Mouse (Mus musculus) ovary, postnatal 36 days (tissue): Measurements from ENCODE around the gene Pcsk2.

Source experiments
- DNase-seq: peaks from one replicate; pipeline ENCODE4 v3.0.0; 2022; ENCODE audit warnings: low spot score, mixed read lengths

Gene Pcsk2

DNA sequence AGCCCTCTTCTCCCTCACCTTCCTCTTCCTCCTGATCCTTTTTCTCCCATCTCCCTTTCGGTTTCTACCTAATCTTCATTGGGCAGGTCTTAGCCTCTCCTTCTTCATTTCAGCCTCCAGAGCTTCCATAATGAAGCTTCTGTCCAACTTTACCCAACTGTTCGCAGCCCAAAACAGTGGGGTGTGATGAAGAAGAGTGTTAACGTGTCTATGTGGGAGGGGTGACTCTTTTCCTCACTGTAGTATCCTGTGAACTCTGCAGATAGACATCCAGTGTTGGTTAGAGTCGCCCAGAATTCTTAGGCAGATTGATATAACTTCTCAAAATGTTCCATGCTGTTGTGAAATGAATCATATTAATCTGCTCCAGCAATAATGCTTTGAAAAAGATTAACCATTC, 98.4 kb downstream of the Pcsk2 start:
- DNase-seq, result no peak

DNA sequence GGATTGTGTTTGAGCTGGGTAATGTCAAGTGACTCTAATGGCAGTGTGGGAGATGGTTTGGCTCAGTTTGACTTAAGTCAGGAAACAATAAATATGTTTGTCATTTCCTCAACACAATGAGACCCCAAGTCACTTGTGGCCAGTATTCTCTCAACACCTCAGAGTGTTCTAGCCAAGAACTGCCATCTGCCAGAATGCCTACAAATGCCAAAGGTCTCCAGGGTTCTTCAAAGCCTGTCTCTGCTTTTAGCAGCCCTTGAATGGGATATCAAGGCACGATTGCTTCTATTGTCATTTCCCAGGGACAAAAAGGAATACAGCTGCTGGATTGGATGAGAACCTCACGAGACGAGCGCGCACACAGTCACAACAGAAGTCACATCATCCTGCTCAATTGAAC, 100.0 kb downstream of the Pcsk2 start:
- no peak for DNase-seq

DNA sequence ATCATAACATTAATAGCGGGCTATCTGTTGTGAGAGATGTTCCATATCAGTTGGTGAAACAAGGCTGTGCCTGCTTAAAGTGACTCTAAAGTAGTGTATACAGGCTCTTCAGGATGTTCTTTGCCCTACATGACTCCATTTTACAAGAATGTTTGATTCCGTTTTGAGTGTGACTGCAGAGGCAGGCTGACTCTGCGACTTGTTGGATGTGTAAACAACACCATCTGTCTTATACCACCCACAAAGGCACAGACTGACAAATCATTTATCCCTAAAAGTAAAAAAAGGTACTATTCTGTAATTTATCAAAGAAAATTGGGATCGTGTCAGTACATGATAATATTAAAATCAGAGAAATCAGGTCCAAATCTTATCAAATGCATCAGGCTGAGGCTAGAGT, 108.7 kb downstream of the Pcsk2 start:
- DNase-seq, result no peak

DNA sequence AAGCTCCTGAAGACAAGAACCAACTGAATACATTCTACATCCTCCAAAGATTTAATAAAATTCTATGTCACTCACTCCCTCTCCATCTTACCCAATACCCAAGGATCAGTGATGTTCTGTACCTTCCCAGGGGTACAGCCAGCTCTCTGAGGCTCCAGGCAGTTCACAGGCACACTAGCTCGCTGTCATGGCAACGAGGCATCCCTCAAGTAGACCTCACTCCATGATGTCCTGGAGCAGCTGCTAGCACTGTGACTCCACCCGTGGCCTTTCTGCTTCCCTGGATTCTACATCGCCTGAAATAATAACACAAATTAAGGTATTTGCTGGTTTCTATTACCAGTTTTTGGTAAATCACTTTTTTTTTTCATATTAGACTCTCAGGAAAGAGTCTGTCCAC, 111.0 kb downstream of the Pcsk2 start:
- no peak for DNase-seq

DNA sequence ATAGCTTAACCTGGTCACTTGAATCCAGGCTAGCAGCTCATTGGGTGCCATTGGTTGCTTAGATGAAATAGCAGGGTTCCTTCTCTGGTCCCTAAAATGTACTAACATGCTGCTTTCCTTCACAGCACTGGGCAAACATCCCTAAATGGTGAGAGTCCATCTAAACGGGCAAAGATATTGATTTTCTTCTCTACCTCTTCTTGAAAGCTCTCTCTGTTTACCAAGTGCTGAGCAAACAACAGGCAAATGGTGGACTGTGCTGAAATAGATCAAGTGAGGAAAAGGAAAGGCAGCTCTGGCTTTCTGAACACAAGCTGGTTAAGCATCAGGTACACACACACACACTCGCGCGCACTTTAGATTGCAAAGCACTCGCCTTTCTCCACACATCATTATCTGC, 120.8 kb downstream of the Pcsk2 start:
- no peak for DNase-seq

DNA sequence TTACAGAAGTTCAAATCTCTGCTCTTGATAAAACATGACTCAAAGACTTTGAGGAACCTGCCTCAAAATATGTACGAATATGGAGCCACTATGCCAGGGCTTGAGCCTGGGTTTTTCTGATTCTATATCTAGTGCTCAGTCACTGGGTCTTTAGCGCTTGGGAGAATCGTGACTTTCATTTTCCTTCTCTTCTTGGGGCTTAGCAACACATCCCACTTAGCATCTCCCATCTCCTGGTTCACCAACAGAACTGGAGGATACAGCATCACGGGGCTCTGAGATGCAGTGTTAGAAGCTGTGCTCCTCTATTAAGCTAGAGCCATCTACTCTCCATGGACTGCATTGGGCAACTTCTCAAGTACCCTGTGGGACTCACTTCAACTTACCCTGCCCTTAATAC, 131.9 kb downstream of the Pcsk2 start:
- DNase-seq, result no peak

DNA sequence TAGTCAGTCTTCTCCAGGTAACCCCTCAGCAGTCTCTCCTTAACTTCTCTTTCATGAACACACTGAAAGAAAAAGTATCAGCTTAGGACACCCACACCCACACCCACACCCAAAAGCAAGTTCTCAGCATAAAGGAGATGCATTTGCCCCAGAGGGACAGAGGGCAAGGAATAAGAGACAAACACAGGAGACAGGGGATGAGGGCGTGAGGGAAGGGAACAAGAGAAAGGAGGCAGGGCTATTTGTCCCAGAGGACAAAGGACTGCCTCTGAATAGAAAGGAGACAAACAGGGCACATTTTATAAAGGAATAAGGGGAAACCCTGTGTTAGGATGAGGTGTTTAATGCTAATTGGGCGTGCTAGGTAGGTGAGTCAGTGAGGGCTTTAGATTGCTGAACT, 133.6 kb downstream of the Pcsk2 start:
- DNase-seq, result no peak

- no peak for DNase-seq
These were observed 136.1 kb downstream of the Pcsk2 start for GRCm38 (mm10) chr2:143681873-143682555.

DNA sequence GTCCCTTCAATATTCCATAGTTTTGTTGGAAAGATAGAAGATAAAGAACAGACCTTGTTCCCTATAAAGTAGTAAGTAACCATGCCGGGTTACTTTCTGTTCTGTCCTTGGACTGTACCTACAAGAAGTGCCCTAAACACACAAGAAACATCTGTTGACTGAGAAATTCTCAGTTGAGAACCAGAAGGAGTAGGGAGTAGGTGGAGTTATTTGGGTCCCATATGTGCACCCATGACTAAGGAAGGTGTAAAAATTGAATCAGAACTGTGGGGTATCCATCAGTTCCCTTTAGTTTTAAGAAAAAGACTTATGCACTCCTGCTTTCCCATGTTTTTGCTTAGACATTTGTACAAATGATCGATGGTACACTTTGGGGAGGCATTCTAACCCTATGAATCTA, 137.6 kb downstream of the Pcsk2 start:
- DNase-seq, result no peak

DNA sequence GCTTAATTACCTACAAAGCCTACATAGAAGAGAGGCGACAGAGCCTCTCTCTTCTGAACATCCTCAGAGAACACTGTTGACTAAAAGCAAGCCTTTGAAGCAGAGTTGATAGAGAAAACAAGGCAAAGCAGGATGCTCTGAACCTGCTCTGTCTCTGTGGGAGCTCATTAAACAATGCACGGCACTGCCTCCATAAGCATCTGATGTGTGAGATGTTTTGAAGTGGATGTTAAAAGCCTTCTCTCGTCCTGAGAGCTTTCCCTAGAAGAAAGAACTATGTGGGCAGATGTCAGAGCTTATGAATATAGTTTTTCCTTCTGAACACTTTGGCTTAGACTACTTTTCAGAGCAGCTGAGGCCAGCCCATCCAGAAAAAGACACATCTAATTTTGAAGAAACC, 145.3 kb downstream of the Pcsk2 start:
- no peak for DNase-seq

DNA sequence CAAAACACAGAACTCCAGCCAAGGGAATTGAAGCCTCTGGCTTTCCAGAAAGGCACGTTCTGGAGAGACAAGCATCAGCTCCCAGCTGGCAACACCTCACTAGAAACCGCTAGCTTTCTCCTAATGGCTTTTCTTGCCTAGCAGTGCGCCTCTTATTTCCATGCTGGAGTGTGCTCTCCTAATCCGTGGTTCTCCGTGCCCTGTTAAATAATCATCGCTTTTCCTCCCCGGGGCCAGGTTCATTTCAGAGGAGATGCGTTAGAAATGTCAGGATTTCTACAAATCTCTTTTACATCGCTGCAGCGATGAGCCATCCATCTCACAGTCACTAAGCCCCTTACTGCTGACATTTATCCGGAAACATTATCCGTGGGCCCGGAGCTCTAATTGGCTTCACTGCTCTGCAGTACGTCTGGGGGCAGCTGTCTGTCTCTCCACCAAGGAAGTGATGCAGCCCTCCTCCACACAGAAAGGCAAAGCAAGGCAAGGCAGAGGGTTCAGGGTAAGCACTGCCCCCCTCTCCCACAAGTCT, 150.1 kb downstream of the Pcsk2 start:
- no peak for DNase-seq

DNA sequence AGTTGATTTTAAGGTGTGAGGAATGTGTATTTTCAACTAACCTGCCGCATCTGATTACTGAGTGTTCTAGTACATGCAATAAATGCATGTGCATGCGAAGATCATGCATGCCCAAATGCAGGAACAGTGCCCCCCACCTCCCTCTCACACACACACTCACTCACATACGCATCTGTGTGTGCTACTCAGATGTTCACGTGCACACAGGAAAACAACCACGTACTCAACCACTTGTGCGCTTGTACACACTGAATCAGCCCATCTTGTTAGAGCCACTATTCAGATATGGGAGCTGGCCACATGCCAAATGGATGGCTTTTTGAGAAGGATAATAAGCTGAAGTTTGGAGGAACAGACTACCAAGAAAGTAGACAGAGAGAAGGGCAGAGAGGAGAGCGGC, 150.7 kb downstream of the Pcsk2 start:
- DNase-seq, result no peak

- DNase-seq, result no peak
These were observed 155.2 kb downstream of the Pcsk2 start for GRCm38 (mm10) chr2:143701141-143701540.

GRCm38 (mm10) chr2:143702931-143703344, 157.0 kb downstream of the Pcsk2 start:
- no peak for DNase-seq

DNA sequence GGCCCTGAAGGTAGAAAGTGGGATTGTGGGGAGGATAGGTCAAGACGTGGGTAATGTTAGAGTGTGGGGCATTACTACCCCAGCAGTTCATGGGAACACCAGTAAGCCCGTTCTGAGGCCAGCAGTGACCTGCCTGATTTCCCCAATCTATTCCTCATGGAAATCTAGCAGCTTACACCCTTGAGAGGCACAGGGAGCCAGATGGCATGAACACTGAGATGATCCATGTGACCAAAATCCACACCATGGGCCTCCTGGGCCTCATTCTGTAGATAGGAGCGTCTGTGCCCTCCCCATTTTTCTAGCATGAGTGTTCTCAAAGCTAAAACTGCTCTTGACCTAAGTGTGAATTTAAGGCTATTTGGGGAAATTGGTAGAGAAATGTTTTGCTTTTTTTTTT, 162.2 kb downstream of the Pcsk2 start:
- no peak for DNase-seq

DNA sequence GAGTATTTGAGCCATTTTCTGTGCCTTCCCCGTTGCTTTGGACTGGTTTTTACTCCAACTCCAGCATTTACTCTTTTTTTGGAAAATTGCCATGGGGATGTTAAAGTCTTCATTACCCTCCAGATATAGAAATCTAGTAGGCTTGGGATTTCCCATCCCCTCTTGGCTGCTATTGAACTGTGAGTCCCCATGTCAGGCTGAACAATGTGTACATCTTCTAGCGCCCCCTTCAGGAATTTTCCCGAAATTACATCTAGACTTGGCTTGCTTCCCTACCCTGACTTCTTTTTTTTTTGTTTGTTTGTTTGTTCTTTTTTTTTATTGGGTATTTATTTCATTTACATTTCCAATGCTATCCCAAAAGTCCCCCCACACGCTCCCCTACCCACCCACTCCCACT, 163.3 kb downstream of the Pcsk2 start:
- DNase-seq, result no peak

DNA sequence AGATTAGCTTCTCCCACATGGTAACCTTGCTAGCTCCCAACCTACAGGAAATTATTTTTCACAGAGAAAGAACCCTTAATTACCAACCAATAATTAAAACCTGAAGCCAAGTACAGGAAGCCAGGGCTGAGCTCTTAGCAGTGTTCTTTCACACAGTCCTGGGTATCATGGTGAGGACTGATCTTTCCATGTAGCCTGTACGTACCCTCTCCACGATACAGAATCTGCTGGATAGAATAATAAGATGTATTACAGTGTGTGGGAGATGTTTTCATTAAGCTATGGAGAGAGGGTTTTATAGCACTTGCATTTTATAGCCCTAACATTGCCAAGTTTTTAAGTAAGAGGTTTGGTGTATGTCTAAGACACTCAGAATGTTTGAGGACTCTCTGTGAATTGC, 164.0 kb downstream of the Pcsk2 start:
- no peak for DNase-seq

DNA sequence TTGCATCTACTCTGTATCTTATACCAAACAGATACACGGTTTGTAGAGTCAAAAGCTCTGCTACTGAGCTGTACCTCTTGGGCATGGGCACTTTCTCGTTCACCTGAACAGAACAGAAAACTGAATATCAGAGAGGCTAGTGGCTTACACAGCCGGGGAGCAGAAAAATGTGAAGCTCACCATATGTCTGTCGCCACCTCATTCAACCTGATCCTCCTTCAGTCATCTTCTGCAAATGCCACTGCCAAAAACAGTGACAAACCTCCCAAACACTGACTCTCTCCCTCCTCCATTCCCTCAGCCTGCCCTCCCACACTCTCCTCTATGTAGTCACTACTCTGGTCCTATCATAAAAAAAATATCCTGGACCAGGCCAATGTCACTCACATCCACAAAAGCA, 165.9 kb downstream of the Pcsk2 start:
- DNase-seq, result no peak

- no peak for DNase-seq
These were observed 166.9 kb downstream of the Pcsk2 start for GRCm38 (mm10) chr2:143712901-143713300.

DNA sequence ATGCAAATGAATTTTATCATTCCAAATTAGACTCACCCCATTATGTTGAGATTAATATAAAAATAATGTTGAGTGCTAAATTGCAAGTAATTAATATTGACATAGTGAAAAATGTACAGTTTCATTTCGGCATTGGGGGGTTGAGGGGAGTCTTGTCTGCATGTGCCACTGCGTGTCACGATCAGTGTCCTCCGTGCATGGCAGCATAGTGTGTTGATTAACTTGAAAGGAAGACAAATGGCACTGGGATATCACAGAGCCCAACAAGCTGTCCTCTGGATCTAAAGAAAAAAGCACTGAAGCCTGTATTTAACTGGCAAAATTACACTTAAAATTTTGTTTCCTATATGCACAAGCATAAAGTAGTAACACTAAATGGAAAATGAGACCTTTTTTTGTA, 167.9 kb downstream of the Pcsk2 start:
- no peak for DNase-seq

- DNase-seq, result no peak
These were observed 169.2 kb downstream of the Pcsk2 start for GRCm38 (mm10) chr2:143715110-143715509.

- DNase-seq, result no peak
These were observed 177.3 kb downstream of the Pcsk2 start for GRCm38 (mm10) chr2:143723231-143723630.

DNA sequence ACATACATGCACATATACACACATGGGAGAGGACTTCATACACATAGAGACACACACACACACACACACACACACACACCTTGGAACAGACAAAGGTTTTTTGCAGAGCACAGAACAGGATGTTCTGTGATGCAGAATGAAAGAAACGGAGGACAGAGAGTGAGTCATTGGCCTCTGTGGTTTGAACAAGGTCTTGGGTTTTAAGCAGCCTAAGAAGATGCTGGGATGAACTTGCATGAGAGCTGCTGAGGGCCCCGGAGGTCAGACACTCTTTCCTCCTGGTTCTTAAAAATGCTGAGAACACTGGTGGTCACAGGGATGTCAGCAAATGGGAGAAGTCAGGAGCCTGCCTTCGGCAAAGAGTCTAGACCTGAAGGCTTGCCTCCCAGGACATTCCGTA, 178.1 kb downstream of the Pcsk2 start:
- DNase-seq, result no peak

DNA sequence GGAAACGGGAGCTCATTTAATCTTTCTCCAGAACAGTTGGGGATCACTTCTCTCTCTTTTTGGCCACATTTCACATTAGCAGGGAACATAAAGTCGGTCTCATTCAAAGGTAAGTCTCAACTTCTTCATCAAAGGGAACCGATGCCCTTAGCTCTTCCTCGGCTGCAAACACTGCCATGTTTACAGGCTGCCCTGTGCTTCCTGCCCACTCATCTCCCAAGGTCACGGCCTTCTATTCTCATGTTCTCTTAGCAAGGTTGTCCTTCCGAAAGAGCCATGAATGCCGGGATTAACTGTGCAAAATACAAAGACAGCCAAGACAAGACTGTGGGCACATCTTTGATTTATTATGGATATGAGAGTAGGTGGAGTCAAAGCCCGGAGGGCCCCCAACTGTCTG, 178.8 kb downstream of the Pcsk2 start:
- DNase-seq, result peak; percentile 3
